Mouse (Mus musculus) midbrain, embryonic 13.5 days (tissue): ENCODE data around the gene Tmem132e. TPM values are rescaled to one million over a fixed set of nuclear protein-coding genes. Genes with fewer than 3 reads are reported as not detected.

Experiments used
- ATAC-seq: fragments of 200-750 bp; cut with Nextera tagmentation; 2 replicates; pipeline ENCODE4 v1.8.0; 2017; ENCODE audit warnings: mild to moderate bottlenecking, moderate TSS enrichment, moderate library complexity
- H3K27ac ChIP-seq: fragments of 300-500 bp; sonication (generic); 2 replicates; pipeline ENCODE4 v1.5.1; 2015; ENCODE audit warnings: inconsistent platforms, mild to moderate bottlenecking, moderate library complexity
- H3K27me3 ChIP-seq: fragments of 300-500 bp; sonication (generic); 2 replicates; pipeline ENCODE4 v1.6.1; 2015; ENCODE audit warnings: mild to moderate bottlenecking, inconsistent platforms
- H3K36me3 ChIP-seq: fragments of 300-500 bp; sonication (generic); 2 replicates; pipeline ENCODE4 v1.6.1; 2015; ENCODE audit warnings: mild to moderate bottlenecking, inconsistent platforms
- H3K4me1 ChIP-seq: fragments of 300-500 bp; sonication (generic); replicated peaks from 2 replicates; pipeline ENCODE4 v1.6.1; 2015; ENCODE audit warnings: inconsistent platforms
- H3K4me2 ChIP-seq: fragments of 300-500 bp; sonication (generic); replicated peaks from 2 replicates; pipeline ENCODE4 v1.6.1; 2015; ENCODE audit warnings: moderate library complexity, mild to moderate bottlenecking, inconsistent platforms
- H3K4me3 ChIP-seq: fragments of 300-500 bp; sonication (generic); replicated peaks from 2 replicates; pipeline ENCODE4 v1.5.1; 2015; ENCODE audit warnings: mild to moderate bottlenecking, inconsistent platforms
- H3K9ac ChIP-seq: fragments of 300-500 bp; sonication (generic); replicated peaks from 2 replicates; pipeline ENCODE4 v1.6.1; 2015; ENCODE audit warnings: mild to moderate bottlenecking, inconsistent platforms
- H3K9me3 ChIP-seq: fragments of 300-500 bp; sonication (generic); 2 replicates; pipeline ENCODE4 v1.6.1; 2016; ENCODE audit warnings: mild to moderate bottlenecking, inconsistent platforms
- WGBS: fragments of 180-500 bp; shearing (Covaris S2); methylation state at CpG from one replicate; pipeline ENCODE4 v1.1.7; 2015; 5-methylcytosine and 5-hydroxymethylcytosine counted together
- polyA plus RNA-seq: library from polyadenylated mRNA; unstranded; fragments of >200 nt; fragmentation: Nextera tagmentation; extraction: Ambion mirVana; gene quantifications from 2 replicates; pipeline ENCODE4 v1.2.1, GENCODE M21; 2015

Tmem132e gene
- polyA plus RNA-seq, 1 experiment from 2014 or later: 1.4 TPM

DNA sequence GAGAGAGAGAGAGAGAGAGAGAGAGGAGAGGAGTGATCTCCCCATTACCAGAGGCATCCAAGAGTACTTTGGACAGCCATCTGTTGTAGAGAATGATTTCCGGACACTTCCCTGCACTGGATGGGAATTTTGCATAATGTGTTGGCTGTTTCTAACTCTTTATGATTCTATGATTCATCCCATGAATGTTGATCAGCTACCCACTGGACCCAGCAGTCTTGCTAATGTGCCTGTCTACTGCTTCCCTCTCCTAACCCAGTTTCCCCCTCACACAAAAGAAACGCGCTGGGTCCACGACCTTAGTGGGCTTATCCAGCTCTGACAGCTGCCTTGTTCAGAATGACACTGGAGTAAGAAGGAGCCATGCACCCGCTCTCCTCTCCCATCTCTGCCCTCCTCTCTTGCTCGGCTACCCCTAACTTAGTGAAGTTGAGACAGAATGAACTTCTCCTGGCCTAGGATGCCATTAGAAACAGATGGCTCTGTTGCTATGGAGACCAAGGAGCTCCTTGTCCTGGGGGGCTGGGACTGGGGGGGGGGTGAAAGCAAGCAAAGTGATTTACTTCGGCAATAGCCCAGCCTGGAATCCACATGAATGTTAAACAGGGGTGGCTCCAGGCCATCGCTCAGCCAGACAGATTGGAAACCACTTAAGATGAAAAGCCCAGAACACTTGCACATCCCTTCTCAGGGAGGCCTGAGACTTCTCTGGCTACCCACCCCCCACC is 98.8 kb downstream of the Tmem132e start:
- H3K36me3 ChIP-seq: no peaks in the 10 kb centered on the region
- no peak overlapping the region for H3K27ac ChIP-seq
- no peak overlapping the region for H3K9ac ChIP-seq
- H3K4me3 ChIP-seq: no peak overlapping the region
- H3K4me1 ChIP-seq: peaks cover 15% of the 10 kb centered on the region
- H3K27me3 ChIP-seq: no peaks in the 10 kb centered on the region
- 26% methylated on average over 8 of the region's 8 CpGs for WGBS
- H3K9me3 ChIP-seq: no peaks in the 10 kb centered on the region
- H3K4me2 ChIP-seq: no peak overlapping the region
- peak; percentile 62; the same call in 1 of the 2 replicates for ATAC-seq

DNA sequence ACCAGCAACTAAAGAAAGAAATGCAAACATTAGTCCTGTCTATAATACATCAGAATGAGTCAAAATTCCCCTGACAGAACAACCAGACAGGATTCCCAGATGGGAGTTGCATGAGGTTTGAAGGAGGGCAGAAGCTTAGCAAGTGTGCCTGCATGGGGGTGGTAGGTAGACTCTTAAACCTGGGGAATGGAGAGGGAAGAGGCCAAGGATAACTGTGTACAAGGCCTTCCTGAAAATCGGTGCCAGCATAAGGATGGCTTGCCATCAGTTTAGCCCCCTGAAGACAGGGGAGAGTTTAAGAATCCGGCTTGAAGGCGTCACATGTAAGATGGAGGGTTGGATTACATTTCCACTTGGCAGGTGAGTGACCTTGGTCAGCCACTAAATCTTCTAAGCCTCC is 102.2 kb downstream of the Tmem132e start:
- no peak overlapping the region for H3K4me3 ChIP-seq
- no peaks in the 10 kb centered on the region for H3K9me3 ChIP-seq
- 90% methylated on average over 3 of the region's 3 CpGs for WGBS
- H3K9ac ChIP-seq: no peak overlapping the region
- no peaks in the 10 kb centered on the region for H3K36me3 ChIP-seq
- H3K4me2 ChIP-seq: no peak overlapping the region
- H3K4me1 ChIP-seq: peaks cover 15% of the 10 kb centered on the region
- ATAC-seq: no peak
- H3K27me3 ChIP-seq: no peaks in the 10 kb centered on the region
- H3K27ac ChIP-seq: no peak overlapping the region

Other genes starting within 250 kb of the Tmem132e start
- gene Ccl1, start 83.2 kb upstream of the Tmem132e start, polyA plus RNA-seq: 0.35 and 0.73 TPM in 2 replicates